Mouse (Mus musculus) neural tube, embryonic 13.5 days (tissue): ENCODE results near the gene Mb. TPM values are rescaled to one million over a fixed set of nuclear protein-coding genes. Genes with fewer than 3 reads are reported as not detected.
A peak's percentile ranks its signal among the peaks of the same experiment; 100 is the strongest.

ENCODE experiments used
- ATAC-seq: fragments of 200-750 bp; cut with Nextera tagmentation; 2 replicates; pipeline ENCODE4 v1.8.0; 2017; ENCODE audit warnings: low read depth, mild to moderate bottlenecking, moderate TSS enrichment, moderate library complexity
- H3K27ac ChIP-seq: fragments of 300-500 bp; sonication (generic); replicated peaks from 2 replicates; pipeline ENCODE4 v1.5.1; 2015; ENCODE audit warnings: moderate library complexity, mild to moderate bottlenecking, inconsistent platforms
- H3K27me3 ChIP-seq: fragments of 300-500 bp; sonication (generic); 2 replicates; pipeline ENCODE4 v1.6.1; 2015; ENCODE audit warnings: mild to moderate bottlenecking, inconsistent platforms
- H3K36me3 ChIP-seq: fragments of 300-500 bp; sonication (generic); 2 replicates; pipeline ENCODE4 v1.6.1; 2015; ENCODE audit warnings: mild to moderate bottlenecking, inconsistent platforms
- H3K4me1 ChIP-seq: fragments of 300-500 bp; sonication (generic); replicated peaks from 2 replicates; pipeline ENCODE4 v1.6.1; 2015; ENCODE audit warnings: inconsistent platforms
- H3K4me2 ChIP-seq: fragments of 300-500 bp; sonication (generic); 2 replicates; pipeline ENCODE4 v1.6.1; 2015; ENCODE audit warnings: inconsistent platforms, mild to moderate bottlenecking, moderate library complexity
- H3K4me3 ChIP-seq: fragments of 300-500 bp; sonication (generic); 2 replicates; pipeline ENCODE4 v1.5.1; 2015; ENCODE audit warnings: mild to moderate bottlenecking, inconsistent platforms
- H3K9ac ChIP-seq: fragments of 300-500 bp; sonication (generic); 2 replicates; pipeline ENCODE4 v1.6.1; 2015; ENCODE audit warnings: moderate library complexity, mild to moderate bottlenecking, inconsistent platforms
- H3K9me3 ChIP-seq: fragments of 300-500 bp; sonication (generic); 2 replicates; pipeline ENCODE4 v1.6.1; 2016; ENCODE audit warnings: inconsistent platforms
- WGBS: fragments of 180-500 bp; shearing (Covaris S2); methylation state at CpG from one replicate; pipeline ENCODE4 v1.1.7; 2015; 5-methylcytosine and 5-hydroxymethylcytosine counted together
- polyA plus RNA-seq: library from polyadenylated mRNA; unstranded; fragments of >200 nt; fragmentation: Nextera tagmentation; extraction: Ambion mirVana; gene quantifications from 2 replicates; pipeline ENCODE4 v1.2.1, GENCODE M21; 2015

Mb gene
- polyA plus RNA-seq, 1 experiment from 2014 or later = 2.4 TPM

DNA sequence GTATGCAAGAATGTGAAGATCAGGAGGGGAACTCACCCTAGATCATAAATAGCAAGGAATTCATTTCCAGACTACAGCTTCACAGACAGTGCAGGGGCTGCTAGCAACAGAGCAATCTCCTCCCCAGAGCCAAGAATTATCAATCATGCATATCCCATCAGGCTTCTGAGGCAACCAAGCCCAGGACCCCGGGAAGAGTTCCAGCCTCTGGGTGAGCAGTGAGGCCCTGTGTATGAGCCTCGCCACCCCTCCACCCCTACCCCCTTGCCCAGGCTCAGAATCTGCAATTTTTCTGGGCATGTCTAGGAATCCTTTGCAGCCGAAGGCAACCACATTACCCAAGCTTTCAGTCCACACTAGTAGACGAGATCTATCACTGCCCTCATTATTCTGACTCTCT is 28.6 kb downstream of the Mb start:
- no peaks in the 10 kb centered on the region for H3K27me3 ChIP-seq
- no peak overlapping the region for H3K4me2 ChIP-seq
- H3K36me3 ChIP-seq = no peaks in the 10 kb centered on the region
- H3K27ac ChIP-seq = no peak overlapping the region
- no peak for ATAC-seq
- peaks cover 14% of the 10 kb centered on the region for H3K4me1 ChIP-seq
- H3K9me3 ChIP-seq = no peaks in the 10 kb centered on the region
- whole genome bisulfite sequencing = 81% methylated on average over 4 of the region's 4 CpGs
- no peak overlapping the region for H3K9ac ChIP-seq
- no peak overlapping the region for H3K4me3 ChIP-seq

DNA sequence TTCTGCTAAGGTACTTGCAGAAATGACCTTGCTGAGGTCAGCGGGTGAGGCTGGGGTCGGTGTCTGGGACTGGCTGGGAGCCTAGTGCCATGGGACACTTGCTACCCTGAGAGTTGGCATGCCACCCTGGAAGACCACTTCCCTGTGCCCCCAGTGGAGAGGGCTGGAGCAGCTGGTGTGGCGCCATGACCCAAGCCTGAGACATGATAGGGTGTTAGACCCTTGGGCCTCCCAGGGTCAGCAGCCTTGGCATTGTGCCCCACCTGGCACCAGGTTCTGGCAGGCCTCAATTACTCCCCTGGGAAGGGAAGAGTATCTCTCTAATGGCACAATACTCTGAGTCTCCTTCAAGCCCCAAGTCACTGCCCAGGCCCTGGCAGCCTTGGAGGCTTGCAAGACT is 29.4 kb downstream of the Mb start:
- Histone ChIP-seq H3K9me3 (no peaks in the 10 kb centered on the region), H3K36me3 (no peaks in the 10 kb centered on the region), H3K9ac (no peak overlapping the region), H3K4me3 (no peak overlapping the region), H3K4me1 (peaks cover 9% of the 10 kb centered on the region), H3K27ac (no peak overlapping the region), H3K27me3 (no peaks in the 10 kb centered on the region), H3K4me2 (no peak overlapping the region)
- 92% methylated on average over 3 of the region's 3 CpGs for WGBS
- ATAC-seq = no peak

DNA sequence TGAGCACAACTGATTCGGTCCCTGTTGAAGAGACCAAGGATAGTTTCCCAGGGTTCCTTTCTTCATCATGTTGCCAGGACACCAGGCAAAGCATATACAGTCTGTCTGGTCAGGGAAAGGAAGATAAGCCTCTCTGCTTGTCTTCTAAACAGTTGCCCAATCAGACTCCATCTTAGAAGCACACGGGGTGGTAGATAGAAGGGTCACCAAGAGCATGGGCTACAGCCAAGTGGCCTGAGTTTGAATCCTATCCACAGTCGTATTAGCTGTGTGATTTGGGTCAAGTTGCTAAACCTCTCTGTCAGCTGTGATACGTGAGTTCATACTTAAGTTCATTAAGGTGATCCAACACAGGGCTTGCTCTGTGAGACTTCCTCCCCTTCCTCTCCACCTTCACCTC is 30.3 kb downstream of the Mb start:
- no peaks in the 10 kb centered on the region for H3K27me3 ChIP-seq
- ATAC-seq = no peak
- 87% methylated on average over 4 of the region's 4 CpGs for WGBS

DNA sequence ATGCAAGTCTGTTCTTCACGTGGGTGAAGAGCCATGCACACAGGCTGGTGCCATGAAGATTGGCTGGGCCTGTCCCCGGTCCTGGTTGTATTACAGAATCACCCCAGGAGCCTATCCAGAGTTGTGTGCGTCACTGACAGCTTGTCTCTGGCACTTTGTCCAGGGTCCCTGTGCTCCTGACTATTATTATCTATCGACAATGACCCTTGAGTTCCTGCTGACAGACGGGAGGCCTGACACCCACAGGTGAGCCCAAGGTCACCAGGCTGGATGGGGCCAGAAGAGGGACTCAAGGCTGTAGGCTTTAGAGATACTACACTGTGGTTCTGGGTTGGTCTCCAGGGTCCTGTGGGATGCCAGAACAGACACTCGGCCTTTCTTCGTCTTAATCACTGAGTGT is 30.9 kb downstream of the Mb start:
- no peak overlapping the region for H3K9ac ChIP-seq
- no peak for ATAC-seq
- H3K9me3 ChIP-seq = no peaks in the 10 kb centered on the region
- no peak overlapping the region for H3K4me2 ChIP-seq
- WGBS = 82% methylated on average over 7 of the region's 7 CpGs
- no peak overlapping the region for H3K27ac ChIP-seq
- H3K27me3 ChIP-seq = no peaks in the 10 kb centered on the region
- H3K4me1 ChIP-seq = peaks cover 4% of the 10 kb centered on the region
- H3K36me3 ChIP-seq = no peaks in the 10 kb centered on the region
- no peak overlapping the region for H3K4me3 ChIP-seq

More for the DNA sequence above, 30.3 kb downstream of the Mb start:
- Histone ChIP-seq H3K4me2 (no peak overlapping the region), H3K4me1 (no peaks in the 10 kb centered on the region), H3K27ac (no peak overlapping the region), H3K9me3 (no peaks in the 10 kb centered on the region), H3K4me3 (no peak overlapping the region), H3K9ac (no peak overlapping the region), H3K36me3 (no peaks in the 10 kb centered on the region)

DNA sequence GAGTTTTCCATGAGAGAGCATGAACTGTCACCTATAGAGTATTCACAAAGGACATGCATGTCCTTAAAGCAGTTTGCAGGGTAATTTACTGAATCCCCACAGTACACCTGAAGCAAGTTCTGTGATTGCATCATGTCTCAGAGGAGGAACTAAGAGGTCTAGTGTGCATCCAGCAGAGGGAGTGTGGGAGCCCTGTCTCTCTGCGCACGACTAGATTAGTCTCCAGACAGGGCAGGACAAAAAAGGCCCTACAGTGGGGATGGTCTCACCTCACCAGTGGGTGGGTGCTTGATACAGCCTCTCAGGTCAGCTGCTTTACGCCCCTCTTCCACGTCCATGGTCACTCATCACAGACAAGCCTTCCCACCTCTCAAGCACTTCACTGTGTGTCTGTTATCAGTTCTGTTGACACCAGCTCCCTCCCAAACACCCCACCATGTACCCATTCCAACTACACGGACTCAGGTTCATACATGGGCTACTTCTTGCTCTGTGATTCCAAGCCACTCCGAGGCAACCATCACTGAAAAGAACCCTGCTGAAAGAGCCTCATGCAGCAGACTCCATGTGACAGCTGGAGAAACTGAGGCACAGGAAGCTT is 31.6 kb downstream of the Mb start:
- WGBS = 69% methylated on average over 6 of the region's 6 CpGs
- no peak overlapping the region for H3K27ac ChIP-seq
- H3K4me2 ChIP-seq = no peak overlapping the region
- no peaks in the 10 kb centered on the region for H3K9me3 ChIP-seq
- ATAC-seq = no peak
- no peaks in the 10 kb centered on the region for H3K36me3 ChIP-seq
- peaks cover 11% of the 10 kb centered on the region for H3K4me1 ChIP-seq
- H3K4me3 ChIP-seq = no peak overlapping the region
- H3K27me3 ChIP-seq = no peaks in the 10 kb centered on the region
- no peak overlapping the region for H3K9ac ChIP-seq

DNA sequence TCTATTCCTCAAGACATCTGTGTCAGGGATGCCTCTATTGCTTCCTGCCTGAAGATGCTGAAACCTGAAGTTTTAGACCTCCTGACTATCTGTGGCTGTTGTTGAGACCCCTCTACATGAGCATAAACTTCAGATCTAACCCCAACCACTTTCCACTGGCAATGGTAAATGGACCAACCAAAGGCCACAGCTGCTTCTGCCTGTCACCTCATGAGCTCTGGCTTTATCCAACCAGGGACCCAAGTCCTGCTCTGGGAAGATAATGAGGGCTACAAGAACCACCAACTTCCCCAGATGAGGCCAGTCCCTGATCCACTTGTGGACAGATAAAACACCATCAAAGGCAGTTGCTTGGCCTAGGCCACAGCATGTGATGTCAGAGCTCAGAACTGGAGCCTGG is 32.6 kb downstream of the Mb start:
- H3K4me1 ChIP-seq = peaks cover 19% of the 10 kb centered on the region
- H3K4me2 ChIP-seq = no peak overlapping the region
- no peak overlapping the region for H3K9ac ChIP-seq
- H3K27ac ChIP-seq = no peak overlapping the region
- H3K36me3 ChIP-seq = no peaks in the 10 kb centered on the region
- H3K4me3 ChIP-seq = no peak overlapping the region
- no peaks in the 10 kb centered on the region for H3K9me3 ChIP-seq
- H3K27me3 ChIP-seq = no peaks in the 10 kb centered on the region
- no peak for ATAC-seq

DNA sequence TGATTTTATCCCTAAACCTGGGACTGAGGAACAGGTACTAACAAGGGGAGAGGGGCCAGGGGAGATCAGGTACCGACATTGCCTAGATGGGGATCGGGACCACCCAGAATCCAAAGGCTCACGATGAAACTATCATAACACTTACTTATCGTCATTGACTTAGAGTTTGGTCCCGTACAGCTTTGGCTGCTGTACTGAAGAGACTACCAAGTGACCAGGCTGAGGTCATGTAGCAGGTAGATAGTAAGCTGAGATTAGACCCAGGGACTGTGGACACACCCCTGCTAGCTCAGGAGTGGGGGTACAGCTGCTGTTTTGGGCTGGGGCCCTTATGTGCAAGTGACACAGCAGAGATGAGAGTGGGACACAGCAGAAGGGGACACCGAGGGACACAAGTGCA is 34.0 kb downstream of the Mb start:
- Histone ChIP-seq H3K9ac (no peak overlapping the region), H3K4me2 (no peak overlapping the region), H3K9me3 (no peaks in the 10 kb centered on the region), H3K27ac (no peak overlapping the region), H3K4me3 (no peak overlapping the region), H3K36me3 (no peaks in the 10 kb centered on the region), H3K27me3 (no peaks in the 10 kb centered on the region), H3K4me1 (peaks cover 19% of the 10 kb centered on the region)
- WGBS = 90% methylated on average over 6 of the region's 6 CpGs
- ATAC-seq = no peak

DNA sequence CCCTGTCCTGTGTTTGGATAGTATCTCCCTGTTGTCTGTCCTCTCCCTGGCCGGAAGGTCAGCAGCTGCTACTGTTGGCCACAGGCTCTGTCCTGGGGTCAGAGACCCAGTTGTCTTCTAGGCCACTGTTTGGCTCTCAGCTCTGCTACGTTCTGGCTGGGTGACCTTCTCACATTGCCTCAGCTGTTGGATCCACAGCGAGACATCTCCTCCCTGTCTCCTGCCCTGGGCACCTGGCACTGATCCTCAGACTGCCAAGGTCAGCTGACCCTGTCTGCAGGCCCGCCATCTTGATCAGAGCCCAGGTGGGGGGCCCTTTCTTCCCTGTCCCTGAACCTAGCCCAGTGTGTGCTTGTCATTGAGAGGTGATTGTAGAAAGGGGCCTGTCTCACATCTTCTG is 35.5 kb downstream of the Mb start:
- Histone ChIP-seq H3K27ac (peak overlapping the region; percentile 80; the same call in 1 of the 2 replicates), H3K9me3 (no peaks in the 10 kb centered on the region), H3K4me2 (peak overlapping the region; percentile 38; the same call in 1 of the 2 replicates), H3K4me3 (no peak overlapping the region), H3K36me3 (no peaks in the 10 kb centered on the region), H3K4me1 (peaks cover 19% of the 10 kb centered on the region), H3K9ac (no peak overlapping the region), H3K27me3 (no peaks in the 10 kb centered on the region)
- ATAC-seq = no peak
- WGBS = 85% methylated on average over 4 of the region's 4 CpGs

DNA sequence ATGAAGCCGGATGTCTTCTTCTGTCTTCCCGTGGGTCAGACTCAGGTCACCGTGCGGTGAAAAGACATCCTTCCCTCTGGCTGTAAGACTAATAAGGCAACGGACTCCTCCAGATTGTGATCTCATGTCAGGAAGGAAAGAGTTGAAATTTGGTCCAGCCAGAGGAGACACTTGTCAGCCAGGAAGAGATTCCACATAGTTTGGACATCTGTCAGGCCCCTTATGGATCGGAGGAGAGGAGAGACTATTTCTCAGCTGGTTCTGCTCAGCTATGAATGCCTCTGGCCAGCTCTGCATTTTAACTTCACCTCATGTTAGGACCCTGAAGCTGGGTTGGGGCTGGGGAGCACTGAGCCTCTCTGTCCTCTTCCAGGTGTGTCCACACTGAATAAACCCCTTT is 36.0 kb downstream of the Mb start:
- Histone ChIP-seq H3K9ac (no peak overlapping the region), H3K4me2 (peak overlapping the region; percentile 38), H3K27ac (peak overlapping the region; percentile 80), H3K4me3 (no peak overlapping the region), H3K27me3 (no peaks in the 10 kb centered on the region), H3K36me3 (no peaks in the 10 kb centered on the region), H3K4me1 (peaks cover 19% of the 10 kb centered on the region), H3K9me3 (no peaks in the 10 kb centered on the region)
- ATAC-seq = 0 out of 2 replicates have a peak, but pooled peaks have one; percentile 7
- WGBS = 67% methylated on average over 6 of the region's 6 CpGs

DNA sequence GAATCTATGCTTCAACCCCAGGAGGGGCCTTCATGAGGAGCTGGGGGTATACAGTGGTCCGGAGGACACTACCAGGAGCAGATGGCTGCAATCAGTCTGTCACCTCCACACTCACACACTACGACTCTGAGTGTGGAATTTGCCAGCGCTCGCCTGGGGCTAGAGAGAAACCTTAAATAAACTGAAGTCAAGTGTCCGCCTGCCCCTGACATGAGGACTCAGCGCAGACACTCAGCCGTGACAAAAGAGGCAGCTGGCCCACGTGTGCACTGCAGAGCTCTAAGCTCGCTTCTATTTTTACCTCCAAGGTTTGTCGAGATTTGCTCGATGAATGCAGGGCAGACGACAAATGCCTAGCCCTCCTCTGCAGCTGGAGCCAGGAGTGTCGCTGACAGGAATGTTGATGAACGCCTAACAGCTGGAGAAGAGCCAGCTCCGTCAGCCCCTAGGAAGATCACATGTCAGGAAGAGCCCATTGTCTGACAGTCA is 36.7 kb downstream of the Mb start:
- Histone ChIP-seq H3K27ac (peak overlapping the region; percentile 80), H3K4me3 (no peak overlapping the region), H3K27me3 (no peaks in the 10 kb centered on the region), H3K36me3 (no peaks in the 10 kb centered on the region), H3K4me2 (peak overlapping the region; percentile 38), H3K9ac (peak overlapping the region; percentile 27; the same call in 1 of the 2 replicates), H3K9me3 (no peaks in the 10 kb centered on the region), H3K4me1 (peaks cover 19% of the 10 kb centered on the region)
- ATAC-seq = peak; percentile 81
- WGBS = 16% methylated on average over 15 of the region's 15 CpGs

DNA sequence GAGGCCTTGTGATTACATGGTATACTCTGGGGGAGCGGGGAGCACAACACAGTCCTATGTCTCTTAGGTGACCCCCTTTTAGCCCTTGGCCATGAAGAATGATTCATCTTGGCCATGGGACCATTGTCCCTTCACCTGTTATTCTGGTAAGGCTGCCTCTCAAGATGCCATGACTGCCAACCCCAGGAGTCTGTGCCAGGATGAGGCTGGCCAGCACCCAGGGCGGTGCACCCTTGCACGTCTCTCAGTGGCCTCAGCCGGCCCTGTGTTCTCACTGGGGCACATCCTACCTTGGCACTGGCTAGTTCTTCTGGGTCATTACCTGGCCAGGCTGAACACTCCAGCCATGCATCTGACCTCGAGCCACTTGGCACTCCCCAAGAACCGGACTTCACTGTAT is 41.6 kb downstream of the Mb start:
- ATAC-seq = no peak
- Histone ChIP-seq H3K9ac (no peak overlapping the region), H3K4me1 (peaks cover 8% of the 10 kb centered on the region), H3K4me2 (no peak overlapping the region), H3K27ac (no peak overlapping the region), H3K36me3 (no peaks in the 10 kb centered on the region), H3K4me3 (no peak overlapping the region), H3K27me3 (no peaks in the 10 kb centered on the region), H3K9me3 (no peaks in the 10 kb centered on the region)
- WGBS = 96% methylated on average over 6 of the region's 6 CpGs

DNA sequence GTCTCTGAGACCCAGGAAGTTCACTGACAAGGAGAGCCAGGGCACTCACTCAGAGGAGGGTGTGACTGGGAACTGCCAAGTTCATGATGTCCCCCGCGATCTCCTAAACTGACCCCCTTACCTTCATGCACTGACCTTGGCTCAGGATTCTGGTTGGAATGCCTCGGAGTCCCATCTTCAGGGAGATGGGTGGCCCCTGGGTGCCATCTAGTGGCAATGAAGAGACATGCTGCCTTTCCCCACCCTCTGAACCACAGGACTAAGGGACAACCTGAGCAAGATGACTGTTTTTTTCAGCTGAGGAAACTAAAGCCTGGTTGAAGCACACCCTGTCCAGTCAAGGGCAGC is 46.6 kb downstream of the Mb start:
- Histone ChIP-seq H3K9ac (no peak overlapping the region), H3K4me3 (no peak overlapping the region), H3K4me1 (0 out of 2 replicates have a peak, but pooled peaks cover 4% of the 10 kb centered on the region), H3K9me3 (no peaks in the 10 kb centered on the region), H3K27ac (no peak overlapping the region), H3K27me3 (no peaks in the 10 kb centered on the region), H3K36me3 (no peaks in the 10 kb centered on the region), H3K4me2 (no peak overlapping the region)
- WGBS = 18% methylated on average over 3 of the region's 3 CpGs
- peak; percentile 36; the same call in 1 of the 2 replicates for ATAC-seq

DNA sequence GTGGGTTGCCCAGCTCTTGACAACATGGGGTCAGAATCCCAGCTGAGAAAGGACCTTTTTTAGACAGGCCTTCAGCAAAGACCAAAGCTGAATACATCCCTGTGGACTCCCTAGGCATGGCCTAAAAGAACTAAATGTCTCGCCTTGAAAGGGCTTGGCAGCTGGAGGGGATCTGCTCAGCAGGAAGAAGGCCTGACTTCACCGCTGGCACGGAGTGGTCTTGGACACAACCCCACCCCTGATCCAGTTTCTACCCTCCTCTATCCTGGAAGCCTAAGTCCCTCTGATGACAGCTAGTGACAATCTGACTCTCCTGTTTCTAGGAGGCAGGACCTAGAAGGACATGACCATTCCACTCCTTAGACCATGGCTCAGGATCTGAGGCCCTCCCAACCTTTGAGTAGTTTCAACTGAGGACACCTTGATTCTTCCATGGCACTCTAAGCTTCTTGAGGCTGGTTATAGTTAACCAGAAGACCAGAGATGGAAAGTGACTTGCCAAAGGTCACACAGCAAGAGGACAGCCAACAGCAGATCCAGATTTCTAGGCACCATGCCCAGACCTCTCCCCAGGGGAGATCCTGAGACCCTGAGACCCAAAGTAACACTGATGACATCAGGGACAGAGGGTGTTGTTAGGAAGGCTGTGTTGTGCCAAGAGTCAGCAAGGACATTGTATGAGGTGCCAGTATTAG is 47.1 kb downstream of the Mb start:
- WGBS = 89% methylated on average over 3 of the region's 3 CpGs
- ATAC-seq = no peak
- H3K4me2 ChIP-seq = no peak overlapping the region
- no peak overlapping the region for H3K9ac ChIP-seq
- no peaks in the 10 kb centered on the region for H3K9me3 ChIP-seq
- H3K4me3 ChIP-seq = no peak overlapping the region
- no peaks in the 10 kb centered on the region for H3K27me3 ChIP-seq
- H3K36me3 ChIP-seq = no peaks in the 10 kb centered on the region
- 0 out of 2 replicates have a peak, but pooled peaks cover 8% of the 10 kb centered on the region for H3K4me1 ChIP-seq
- H3K27ac ChIP-seq = no peak overlapping the region
